In the genomic region with DNA sequence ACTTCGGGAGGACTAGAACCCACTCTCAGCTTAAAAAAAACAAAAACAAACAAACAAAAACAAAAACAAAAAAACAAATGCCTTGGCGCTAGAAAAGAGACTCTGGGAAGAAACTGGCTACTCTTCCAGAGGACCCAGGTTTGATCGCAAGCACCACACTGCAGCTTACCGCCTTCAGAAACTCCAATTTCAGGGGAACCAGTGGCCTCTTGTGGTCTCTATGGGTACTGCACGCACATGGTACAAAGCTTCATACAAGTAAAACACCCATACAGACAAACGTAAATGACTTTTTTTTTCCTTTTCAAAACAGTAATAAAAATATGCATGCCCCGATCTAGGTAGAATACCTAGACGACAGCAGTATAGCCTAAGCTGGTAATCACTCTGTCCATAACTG, we compare ENCODE assay signal across 12 mouse cellular contexts.
DNase-seq lines count a peak whose midpoint lies in the region; ATAC-seq and TF ChIP-seq lines count a peak whose summit lies in the region.
"Had no signal": no experiment of that assay in that cellular context is flagged by ENCODE, and none has a peak within 500 bp of the region (broad histone marks: within the 10 kb centered on the region; RNA-seq: fewer than 3 reads in every experiment).

No protein-coding gene starts in this region.

- 98% methylated on average over 8 of the region's 8 CpGs for WGBS in cerebellum, adult 2 months
- 97% methylated on average over 8 of the region's 8 CpGs for WGBS in small intestine, adult 2 months

- TF ChIP-seq CTCF in cerebellum, adult 2 months (IDR thresholded peaks at IDR 0.05; ENCODE audit: borderline replicate concordance, insufficient read depth, low read depth, low read length): peak; percentile 12; the same call in 1 of the 2 replicates
- TF ChIP-seq CTCF in layer of hippocampus, adult 2 months (conservative IDR thresholded peaks at IDR 0.05): peak; percentile 67
- TF ChIP-seq CTCF in small intestine, adult 2 months (IDR thresholded peaks at IDR 0.05; ENCODE audit: extremely low read depth, insufficient read length, insufficient replicate concordance, low read depth, low read length): peak; percentile 55; the same call in 1 of the 2 replicates

- no peak overlapping the region for H3K27ac ChIP-seq in cerebellum, adult 2 months (ENCODE audit: insufficient read depth, low read length)
- H3K27ac ChIP-seq in layer of hippocampus, adult 2 months: no peak overlapping the region
- H3K27ac ChIP-seq in small intestine, adult 2 months (ENCODE audit: insufficient read depth, low read depth, low read length): no peak overlapping the region
- H3K27ac ChIP-seq: macrophage had no signal

- no peaks in the 10 kb centered on the region for H3K36me3 ChIP-seq in small intestine, adult 2 months (ENCODE audit: control insufficient read depth, insufficient read depth, low read length)

- no peak for DNase-seq in cerebellum, adult 2 months
- DNase-seq in layer of hippocampus, adult 2 months (ENCODE audit: low spot score in 2 of 2): no peak
- no peak for DNase-seq in layer of hippocampus, adult 18-20 months (ENCODE audit: low spot score in 2 of 2)
- peak; percentile 66 for DNase-seq in R1 (ENCODE audit: low read depth, low spot score)
- DNase-seq in adrenal gland, postnatal 25 days: no peak
- no peak for DNase-seq in frontal cortex, adult 2 months (ENCODE audit: extremely low spot score in 1 of 2, low spot score in 1 of 2)
- DNase-seq: retina, postnatal 1 day had no signal

- ATAC-seq in cerebellum, adult (ENCODE audit: insufficient number of reproducible peaks, low FRiP score, low TSS enrichment): no peak
- ATAC-seq: hindbrain, embryonic 16.5 days had no signal

- no peaks in the 10 kb centered on the region for H3K27me3 ChIP-seq in cerebellum, adult 2 months (ENCODE audit: control insufficient read depth, insufficient read depth, low read length)
- no peaks in the 10 kb centered on the region for H3K27me3 ChIP-seq in small intestine, adult 2 months (ENCODE audit: control insufficient read depth, insufficient read depth, low read length)

- H3K4me1 ChIP-seq in cerebellum, adult 2 months (ENCODE audit: control insufficient read depth, insufficient read depth, low read length): no peaks in the 10 kb centered on the region
- H3K4me1 ChIP-seq in small intestine, adult 2 months (ENCODE audit: control insufficient read depth, insufficient read depth, insufficient read length, low read length): no peaks in the 10 kb centered on the region

- TF ChIP-seq POLR2A in cerebellum, adult 2 months (IDR thresholded peaks at IDR 0.05; ENCODE audit: borderline replicate concordance, insufficient read depth, low read length): no peak
- no peak for TF ChIP-seq POLR2A in small intestine, adult 2 months (IDR thresholded peaks at IDR 0.05; ENCODE audit: low read depth, low read length)

- H3K4me3 ChIP-seq in cerebellum, adult 2 months (replicated peaks; ENCODE audit: insufficient read depth, low read depth, low read length): no peak overlapping the region
- H3K4me3 ChIP-seq in layer of hippocampus, adult 2 months: no peak overlapping the region
- no peak overlapping the region for H3K4me3 ChIP-seq in small intestine, adult 2 months (ENCODE audit: low read depth, low read length)
- H3K4me3 ChIP-seq: myocyte had no signal

Comparison
In these comparisons a context has a peak if more than half of its experiments do, and no peak if none do; other contexts are left out.
1. CTCF ChIP-seq: peak in every context shown above with its lines; median percentile 67 in layer of hippocampus, adult 2 months; 55 in small intestine, adult 2 months; 12 in cerebellum, adult 2 months.